Mouse (Mus musculus) neural tube, embryonic 10.5 days (tissue): ENCODE results near the gene Agbl5.

ENCODE experiments used
- DNase-seq: peaks from one replicate; pipeline ENCODE4 v3.0.0-alpha.2; 2017; ENCODE audit warnings: low spot score; ENCODE audit errors: extremely low spot score

Gene Agbl5

GRCm38 (mm10) chr5:30887331-30887761, 1.1 kb upstream of the Agbl5 start:
- DNase-seq: peak; percentile 86

GRCm38 (mm10) chr5:30887858-30888336, 597 bp upstream of the Agbl5 start:
- peak; percentile 98 for DNase-seq

GRCm38 (mm10) chr5:30889088-30889754, 727 bp downstream of the Agbl5 start:
- DNase-seq: no peak

- no peak for DNase-seq
These were observed 1.9 kb downstream of the Agbl5 start for GRCm38 (mm10) chr5:30890375-30890774.

GRCm38 (mm10) chr5:30901860-30902259, 13.4 kb downstream of the Agbl5 start:
- DNase-seq: no peak

- peak; percentile 97 for DNase-seq
These were observed 19.0 kb downstream of the Agbl5 start, which contains the start of gene Ost4 for GRCm38 (mm10) chr5:30907413-30908059. Gene Ost4 (minus strand): TSS chr5:30907788.

- DNase-seq: no peak
These were observed 20.2 kb downstream of the Agbl5 start for GRCm38 (mm10) chr5:30908426-30909299.

DNA sequence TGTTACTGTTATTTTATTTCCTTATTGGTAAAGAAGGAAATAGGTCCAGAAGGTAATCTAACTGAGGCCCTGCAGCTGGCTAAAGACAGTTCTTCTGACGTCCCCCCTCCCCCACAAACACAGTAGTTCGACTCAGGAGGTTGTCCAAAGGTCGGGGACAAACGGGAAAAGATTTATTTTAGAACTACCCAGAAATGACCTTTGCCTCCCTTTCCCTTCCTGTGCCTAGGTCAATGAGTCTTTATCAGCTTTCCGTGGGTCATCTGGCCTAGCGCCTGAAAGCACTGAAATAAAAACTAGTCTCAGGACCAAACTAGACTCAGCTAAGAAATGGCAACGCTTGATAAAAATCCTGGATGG, 20.8 kb downstream of the Agbl5 start:
- DNase-seq: no peak

GRCm38 (mm10) chr5:30909863-30910262, 21.4 kb downstream of the Agbl5 start:
- DNase-seq: no peak

DNA sequence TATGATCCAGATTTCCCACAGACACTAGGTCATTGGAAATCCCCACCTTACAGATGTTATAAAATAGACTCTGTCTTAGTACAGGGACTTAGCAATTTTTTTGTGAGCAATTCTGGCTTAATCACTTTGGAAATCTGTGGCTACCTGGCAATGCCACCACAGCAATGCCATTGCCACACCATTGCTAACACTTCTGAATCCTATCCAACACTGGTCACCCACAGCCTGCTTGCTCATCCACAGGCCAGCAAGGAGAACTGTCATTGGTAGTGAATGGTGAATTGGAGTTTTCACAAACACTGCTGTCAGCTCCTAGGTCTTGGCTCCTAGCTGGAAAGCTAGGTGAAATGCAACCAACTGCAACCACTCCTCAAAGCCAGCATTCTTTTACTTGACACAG, 22.0 kb downstream of the Agbl5 start:
- no peak for DNase-seq

DNA sequence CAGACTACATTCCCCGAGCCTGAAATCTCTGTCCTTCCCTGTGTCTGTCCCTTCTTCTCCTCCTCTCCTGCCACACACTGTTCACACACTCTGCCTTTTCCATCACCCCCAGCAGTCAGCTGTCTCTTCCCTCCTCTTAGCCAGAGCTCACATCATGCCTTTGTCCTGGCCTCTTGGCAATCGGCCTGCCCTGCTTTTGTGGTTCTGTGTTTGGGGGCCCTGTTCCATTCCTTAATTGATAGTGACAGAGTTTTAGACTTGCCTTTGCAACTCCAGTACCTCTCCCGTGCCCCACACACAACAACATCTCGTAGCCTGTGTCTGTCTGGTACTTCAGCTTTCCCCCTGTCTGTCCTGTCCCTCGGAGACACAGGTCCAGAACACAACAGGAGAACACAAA, 23.7 kb downstream of the Agbl5 start:
- DNase-seq: no peak

GRCm38 (mm10) chr5:30913060-30913841, 24.8 kb downstream of the Agbl5 start, which contains the start of gene Emilin1:
Gene Emilin1 (plus strand): TSS chr5:30913402.
- DNase-seq: peak; percentile 81

DNA sequence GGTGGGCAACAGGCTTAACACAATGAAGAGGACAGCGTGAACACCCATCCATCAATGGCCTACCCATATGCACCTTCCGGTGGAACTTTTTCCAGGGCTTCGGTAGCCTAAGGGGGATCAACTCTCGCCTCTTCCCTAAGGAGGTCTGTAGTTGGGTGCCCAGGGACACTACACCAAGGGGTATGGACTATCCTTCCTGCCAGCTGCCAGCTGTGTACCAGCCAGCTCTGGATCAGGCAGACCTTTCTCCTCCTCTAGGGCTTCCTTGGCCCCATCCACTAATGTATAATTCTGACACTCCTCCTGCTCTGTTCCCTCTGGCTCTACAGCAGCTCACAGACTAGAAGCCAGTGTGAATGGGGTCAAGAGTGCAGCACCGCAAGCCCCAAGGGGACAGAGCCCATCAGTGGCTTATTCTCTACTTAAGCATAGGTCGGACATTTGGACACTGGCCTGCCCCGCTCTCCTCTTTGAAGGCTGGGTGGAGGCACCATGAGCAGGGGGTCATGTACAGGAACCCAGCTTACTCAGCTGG, 25.7 kb downstream of the Agbl5 start:
- no peak for DNase-seq

DNA sequence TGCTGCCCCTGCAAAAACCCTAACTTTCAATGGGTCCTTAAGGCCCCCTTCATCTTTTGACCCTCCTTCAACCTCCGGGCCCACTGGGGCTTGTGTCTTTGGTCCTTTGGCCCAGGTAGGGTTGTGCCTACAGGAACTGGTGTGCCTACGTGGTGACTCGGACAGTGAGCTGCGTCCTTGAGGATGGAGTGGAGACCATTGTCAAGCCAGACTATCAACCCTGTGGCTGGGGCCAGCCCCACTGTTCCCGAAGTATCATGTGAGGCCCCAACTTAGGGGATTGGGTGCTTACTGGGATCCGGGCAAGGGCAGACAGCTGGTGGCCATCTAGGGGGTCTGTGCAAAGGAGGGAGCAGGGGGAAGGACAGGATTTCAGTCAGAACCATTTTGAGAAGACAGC, 26.4 kb downstream of the Agbl5 start:
- no peak for DNase-seq

DNA sequence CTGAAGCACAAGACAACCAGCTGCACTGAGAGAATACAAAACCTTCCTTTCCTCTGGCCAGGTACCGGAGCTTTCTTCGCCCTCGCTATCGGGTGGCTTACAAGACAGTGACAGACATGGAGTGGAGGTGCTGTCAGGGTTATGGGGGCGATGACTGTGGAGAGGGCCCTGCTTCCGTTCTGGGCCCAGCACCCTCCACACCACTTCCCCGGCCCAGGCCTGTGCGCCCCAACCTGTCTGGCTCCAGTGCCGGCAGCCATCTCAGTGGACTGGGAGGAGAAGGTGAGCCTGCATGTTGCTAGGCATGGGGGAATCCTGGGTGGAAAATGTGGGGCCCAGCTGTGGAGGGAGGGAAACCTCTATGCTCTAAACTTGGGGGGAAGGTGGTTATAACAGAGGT, 27.0 kb downstream of the Agbl5 start:
- DNase-seq: peak; percentile 28

DNA sequence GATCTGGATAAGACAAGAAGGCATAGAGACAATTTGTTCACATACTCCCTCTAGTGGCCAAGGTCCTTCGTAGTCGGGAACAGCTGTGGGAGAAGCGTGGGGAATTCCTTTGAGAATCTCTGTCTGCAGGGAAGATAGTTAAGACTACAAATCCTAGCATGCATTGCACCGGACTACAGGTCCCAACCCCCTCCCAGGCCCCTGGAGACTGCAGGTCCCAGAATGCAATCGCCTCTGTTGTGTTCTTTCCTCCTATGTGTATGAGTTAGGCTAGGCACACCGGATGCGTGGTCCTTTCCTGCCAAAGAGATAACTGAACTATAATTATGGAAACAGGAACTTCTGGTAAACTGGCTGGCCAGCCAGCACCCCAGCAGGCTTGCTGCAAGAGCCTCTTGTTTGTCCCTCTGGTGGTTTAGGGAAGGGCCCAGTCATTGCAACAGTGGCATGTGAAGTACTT, 27.5 kb downstream of the Agbl5 start:
- DNase-seq: peak; percentile 72

DNA sequence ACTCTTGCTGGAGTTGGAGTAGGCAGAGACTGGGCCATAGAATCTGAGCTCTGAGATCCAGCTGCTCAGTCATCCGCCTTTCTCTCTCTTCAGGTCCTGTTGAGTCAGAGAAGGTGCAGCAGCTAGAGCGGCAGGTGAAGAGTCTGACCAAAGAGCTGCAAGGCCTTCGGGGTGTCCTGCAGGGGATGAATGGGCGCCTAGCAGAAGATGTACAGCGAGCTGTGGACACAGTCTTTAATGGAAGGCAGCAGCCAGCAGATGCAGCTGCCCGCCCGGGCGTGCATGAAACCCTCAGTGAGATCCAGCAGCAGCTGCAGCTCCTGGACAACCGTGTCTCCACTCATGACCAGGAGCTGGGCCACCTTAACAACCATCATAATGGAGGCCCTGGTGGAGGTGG, 28.3 kb downstream of the Agbl5 start:
- no peak for DNase-seq

- no peak for DNase-seq
These were observed 28.9 kb downstream of the Agbl5 start for GRCm38 (mm10) chr5:30917348-30917747.

DNA sequence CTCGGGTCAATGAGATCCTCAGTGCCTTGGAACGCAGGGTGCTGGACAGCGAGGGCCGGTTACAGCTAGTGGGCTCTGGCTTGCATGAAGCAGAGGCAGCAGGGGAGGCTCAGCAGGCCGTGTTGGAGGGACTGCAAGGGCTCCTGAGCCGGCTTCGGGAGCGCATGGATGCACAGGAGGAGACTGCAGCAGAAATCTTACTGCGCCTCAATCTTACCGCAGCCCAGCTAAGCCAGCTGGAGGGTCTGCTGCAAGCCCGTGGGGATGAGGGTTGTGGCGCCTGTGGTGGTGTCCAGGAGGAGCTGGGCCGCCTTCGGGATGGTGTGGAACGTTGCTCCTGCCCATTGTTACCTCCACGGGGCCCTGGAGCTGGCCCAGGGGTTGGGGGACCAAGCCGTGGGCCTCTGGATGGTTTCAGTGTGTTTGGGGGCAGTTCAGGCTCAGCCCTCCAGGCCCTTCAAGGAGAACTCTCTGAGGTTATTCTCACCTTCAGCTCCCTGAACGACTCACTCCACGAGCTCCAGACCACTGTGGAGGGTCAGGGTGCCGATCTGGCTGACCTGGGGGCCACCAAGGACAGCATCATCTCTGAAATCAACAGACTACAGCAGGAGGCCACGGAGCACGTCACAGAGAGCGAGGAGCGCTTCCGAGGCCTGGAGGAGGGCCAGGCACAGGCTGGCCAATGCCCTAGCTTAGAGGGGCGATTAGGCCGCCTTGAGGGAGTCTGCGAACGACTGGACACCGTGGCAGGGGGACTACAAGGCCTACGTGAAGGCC, 29.6 kb downstream of the Agbl5 start:
- DNase-seq: no peak

DNA sequence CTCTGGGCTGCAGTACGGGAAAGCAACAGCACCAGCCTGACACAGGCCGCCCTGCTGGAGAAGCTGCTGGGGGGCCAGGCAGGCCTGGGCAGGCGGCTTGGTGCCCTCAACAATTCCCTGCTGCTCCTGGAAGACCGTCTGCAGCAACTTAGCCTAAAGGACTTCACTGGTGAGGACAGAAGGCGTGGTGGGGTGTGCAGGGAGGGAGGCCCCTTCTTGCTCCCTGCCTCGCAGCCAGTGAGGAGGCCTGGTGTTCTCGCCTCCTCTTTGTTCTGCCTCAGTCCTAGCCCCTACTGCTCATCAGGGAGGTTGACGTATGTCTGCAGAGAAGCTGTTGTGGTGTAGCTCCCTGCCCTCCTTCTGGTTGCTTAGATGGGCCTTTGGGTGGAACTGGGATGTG, 30.2 kb downstream of the Agbl5 start:
- DNase-seq: no peak
